Mouse (Mus musculus) c-Kit-positive CD71-positive TER-119-negative erythroid progenitor cells, embryonic 14.5 days (primary cell): Measurements from ENCODE around the gene Gm13199.

Source experiments
- DNase-seq: peaks from one replicate; pipeline ENCODE4 v3.0.0-alpha.2; 2013; ENCODE audit warnings: low read depth

Gene Gm13199

DNA sequence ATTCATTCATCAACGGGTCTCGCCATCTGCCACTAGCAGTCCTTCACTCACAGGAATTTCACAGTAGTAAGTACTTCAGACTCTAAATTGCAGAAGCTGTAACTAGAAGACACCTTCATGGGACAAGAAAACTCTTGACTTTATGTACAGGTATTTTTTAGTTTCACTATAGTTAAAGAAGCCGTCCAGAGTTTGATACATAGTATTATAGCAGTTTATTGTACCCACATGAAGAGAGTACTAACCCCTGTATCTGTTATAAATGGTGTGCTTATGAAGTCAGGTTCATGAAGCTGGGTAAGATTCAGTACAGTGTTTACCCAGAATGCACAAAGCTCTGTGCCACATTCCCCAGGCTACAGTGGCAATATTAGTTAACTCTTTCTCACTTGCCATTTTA lies at the start of gene Gm13199:
Gene Gm13199 (minus strand): TSS at position 101 of the 400 bp plus-strand sequence.
- DNase-seq = no peak

- no peak for DNase-seq
Observed at GRCm38 (mm10) chr2:5911282-5911965, 48.7 kb upstream of the Gm13199 start.

DNA sequence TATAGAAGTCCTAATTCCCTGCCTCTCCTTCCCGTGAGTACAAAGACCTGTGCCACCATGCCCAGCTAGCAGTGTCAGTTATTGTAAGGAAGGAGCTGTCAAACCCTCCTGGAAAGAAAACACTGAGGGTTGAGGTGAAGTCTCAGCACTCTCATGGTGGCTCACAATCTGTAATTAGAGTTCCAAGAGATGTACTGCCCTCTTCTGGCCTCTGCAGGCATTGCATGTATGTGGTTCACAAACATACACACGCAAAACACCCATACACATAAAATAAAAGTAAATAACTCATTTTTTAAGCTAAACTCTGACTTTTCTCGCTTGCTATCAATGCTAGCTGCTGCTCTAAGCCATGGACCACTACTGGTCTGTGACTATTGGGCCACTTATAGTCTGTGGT lies 43.9 kb upstream of the Gm13199 start:
- DNase-seq = peak; percentile 58

GRCm38 (mm10) chr2:5906092-5906491 lies 43.4 kb upstream of the Gm13199 start:
- DNase-seq = no peak

GRCm38 (mm10) chr2:5900145-5900544 lies 37.4 kb upstream of the Gm13199 start:
- DNase-seq = no peak

GRCm38 (mm10) chr2:5894843-5895570 lies 32.3 kb upstream of the Gm13199 start, which contains the start of gene Sec61a2:
Gene Sec61a2 (minus strand): TSS chr2:5895432.
- DNase-seq = peak; percentile 96

DNA sequence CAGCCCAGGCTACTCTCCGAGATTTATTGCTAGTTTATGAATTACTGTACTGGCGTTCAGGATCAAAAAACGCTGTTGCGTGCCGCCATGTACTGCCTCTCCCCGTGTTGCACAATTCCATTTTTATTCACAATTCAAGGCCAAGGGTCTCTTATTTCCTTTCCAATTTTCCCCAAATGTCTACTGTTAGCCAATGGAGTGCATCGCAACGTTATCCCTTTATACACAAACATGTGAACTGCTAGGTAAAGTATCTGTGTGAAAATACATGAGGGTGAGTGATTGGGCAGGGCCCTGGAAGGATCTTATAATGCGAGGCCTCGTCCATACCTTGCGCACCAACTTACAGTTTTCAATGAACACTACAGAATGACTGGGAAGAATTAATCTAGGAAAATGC lies 31.6 kb upstream of the Gm13199 start:
- DNase-seq = no peak

DNA sequence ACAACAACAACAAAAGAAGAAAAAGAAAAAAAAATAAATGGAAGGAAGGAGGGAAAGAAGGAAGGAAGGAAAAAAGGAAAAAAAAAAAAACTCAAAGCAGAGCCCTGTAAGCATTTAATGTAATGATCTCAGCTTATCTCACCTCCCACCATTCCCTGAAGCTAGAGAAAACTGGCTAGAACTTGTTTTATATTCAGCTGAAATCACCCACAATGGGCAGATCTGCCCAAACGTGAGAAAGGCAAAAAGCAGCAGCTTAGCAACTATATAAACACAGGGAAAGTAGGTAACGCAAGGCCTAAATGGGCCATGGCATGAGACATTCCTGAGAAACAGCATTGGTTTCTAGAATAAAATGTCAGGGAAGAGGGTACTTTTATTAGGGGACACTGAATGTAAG lies 26.7 kb upstream of the Gm13199 start:
- DNase-seq = no peak

- DNase-seq = no peak
Observed at GRCm38 (mm10) chr2:5888865-5889264, 26.1 kb upstream of the Gm13199 start.

DNA sequence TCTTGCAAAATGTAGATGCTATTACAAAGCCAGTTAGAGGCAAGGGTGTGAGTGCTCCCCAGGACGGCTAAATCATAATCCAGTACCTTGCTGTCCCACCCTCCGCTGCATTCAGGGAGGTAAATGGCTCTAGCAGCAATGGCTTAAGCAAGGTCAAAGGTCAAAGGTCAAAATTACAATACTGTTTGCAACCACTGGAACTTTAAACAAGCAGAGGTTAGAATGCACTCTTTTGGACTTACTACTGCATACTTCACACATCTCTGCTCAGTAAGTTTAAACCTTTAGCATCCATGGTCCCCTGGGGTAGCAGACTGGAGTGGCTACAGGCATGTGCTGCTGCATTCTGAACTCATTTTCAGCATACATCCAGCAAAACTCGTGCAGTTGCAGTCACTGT lies 14.7 kb upstream of the Gm13199 start:
- DNase-seq = no peak

DNA sequence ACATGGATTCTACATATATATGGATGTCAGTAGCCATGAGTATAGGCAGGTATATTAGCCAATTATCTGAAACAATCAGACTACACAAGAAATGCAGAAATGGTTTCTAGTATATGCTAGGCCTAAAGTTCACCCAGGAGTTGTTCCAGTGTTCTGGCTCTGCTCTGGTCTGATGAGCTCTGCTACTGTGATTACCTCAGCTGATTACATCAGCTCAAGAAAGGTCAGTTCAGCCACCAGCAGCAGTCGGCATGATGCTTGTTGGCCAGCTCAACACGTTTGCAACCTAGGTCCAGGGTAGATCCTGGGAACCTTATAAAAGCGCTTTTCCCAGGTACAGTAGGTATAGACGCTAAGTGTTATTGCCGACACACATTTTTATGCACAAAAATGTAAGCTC lies 7.0 kb upstream of the Gm13199 start:
- no peak for DNase-seq

DNA sequence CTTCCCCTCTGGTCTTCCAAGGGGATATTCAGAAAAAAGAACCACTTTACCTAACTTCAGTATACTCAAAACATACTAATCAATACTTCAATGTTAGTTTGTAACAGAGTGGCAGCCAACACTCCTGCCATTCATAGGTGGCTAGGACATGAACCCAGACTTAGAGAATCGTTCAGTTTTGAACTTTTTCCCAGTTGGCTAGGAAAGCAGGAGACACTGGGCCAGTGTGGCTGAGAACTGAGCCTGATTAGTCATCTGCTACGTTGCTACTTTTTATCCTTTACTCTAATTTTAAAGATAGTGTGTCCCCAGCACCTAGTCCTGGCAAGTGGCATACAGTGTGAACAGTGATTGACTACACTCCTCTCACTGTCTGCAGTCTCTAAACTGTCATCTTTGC lies 4.9 kb upstream of the Gm13199 start:
- no peak for DNase-seq

GRCm38 (mm10) chr2:5851866-5852265 lies 10.9 kb downstream of the Gm13199 start:
- no peak for DNase-seq

DNA sequence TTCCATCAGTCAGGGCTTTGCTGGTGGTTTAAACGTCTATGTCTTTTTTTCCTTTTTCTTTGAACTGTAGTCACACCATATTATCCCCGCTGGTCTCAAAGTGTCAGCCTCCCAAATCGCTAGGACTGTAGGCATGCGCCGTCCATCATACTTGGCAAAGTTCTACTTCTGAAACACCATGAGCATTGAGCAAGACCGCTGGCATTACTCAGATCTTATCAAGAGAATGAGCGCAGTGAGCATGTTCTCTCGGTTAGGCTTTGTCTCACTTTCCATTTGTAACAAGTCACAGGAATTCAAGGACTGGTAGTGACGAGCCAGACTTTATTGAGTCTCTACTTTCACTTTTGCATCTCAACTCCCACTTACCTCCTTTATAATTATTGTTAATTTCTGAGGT lies 11.6 kb downstream of the Gm13199 start:
- no peak for DNase-seq

GRCm38 (mm10) chr2:5845826-5846225 lies 16.9 kb downstream of the Gm13199 start:
- no peak for DNase-seq

DNA sequence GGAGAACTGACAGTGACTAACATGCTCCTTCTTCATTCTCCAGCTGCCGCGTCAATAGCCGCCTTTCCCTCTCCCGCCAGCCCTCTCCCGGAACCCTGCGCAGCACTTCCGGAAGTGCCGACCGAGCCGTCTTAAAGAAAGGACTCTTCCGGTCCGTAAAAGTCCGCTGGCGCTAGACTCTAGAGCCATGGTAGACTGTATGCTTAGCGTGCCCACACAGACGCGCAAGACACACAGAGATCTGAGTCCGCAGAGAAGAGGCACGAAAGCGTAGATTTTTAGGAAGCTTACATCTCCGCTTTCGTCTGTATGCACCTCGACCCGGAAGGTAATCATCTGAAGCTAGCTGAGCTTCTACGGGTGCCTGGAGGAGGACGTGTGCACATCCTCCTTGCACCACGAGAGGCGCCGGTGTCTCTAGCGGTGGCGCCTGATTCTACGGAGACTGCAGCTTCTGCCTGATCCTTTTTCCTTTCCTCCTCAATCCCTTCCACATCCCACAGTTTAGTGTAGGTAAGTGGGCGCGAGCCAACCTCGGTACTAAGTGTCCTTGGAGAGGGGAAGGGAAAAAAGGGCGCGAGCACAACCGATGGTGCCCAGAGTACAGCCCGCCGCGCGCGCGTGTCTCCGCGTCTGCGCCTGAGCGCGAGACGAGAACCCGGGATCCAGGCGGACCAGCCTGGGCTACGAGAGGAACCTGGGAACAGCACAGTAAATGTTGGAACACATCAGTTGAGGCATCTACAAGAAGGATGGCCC lies 17.7 kb downstream of the Gm13199 start, which contains the start of the genes Nudt5 and Cdc123:
Gene Nudt5 (plus strand): TSS at position 147 of the 759 bp plus-strand sequence.
Gene Cdc123 (minus strand): TSS at position 292 of the 759 bp plus-strand sequence.
- peak; percentile 87 for DNase-seq

DNA sequence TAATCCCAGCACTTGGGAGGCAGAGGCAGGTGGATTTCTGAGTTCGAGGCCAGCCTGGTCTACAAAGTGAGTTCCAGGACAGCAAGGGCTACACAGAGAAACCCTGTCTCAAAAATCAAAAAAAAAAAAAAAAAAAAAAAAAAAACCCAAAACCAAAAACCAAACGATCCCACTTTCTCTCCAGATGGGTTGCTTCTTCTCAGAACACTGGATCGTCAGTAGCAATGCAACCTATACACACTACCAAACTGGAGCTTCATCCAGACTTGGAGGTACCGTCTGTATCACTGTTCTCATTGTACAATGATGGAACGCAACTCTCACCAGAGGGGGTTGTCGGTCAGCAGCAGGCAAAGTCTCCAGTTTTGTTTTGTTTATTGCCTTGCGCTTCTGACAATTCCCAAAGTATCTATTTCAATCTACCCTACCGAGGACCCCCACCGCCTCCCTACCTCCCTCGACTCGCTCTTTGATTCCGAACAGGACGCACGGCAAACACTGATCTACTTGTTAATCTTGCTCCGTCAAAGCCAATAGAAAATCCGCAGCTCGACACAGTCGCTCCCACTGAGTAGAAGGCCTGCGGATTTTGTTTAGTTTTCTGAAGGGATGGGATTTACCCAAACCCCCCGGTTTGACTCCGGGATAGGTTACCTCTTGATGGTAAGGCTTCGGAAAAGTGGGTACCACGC lies 18.4 kb downstream of the Gm13199 start:
- no peak for DNase-seq

- DNase-seq = no peak
Observed at GRCm38 (mm10) chr2:5840815-5841214, 21.9 kb downstream of the Gm13199 start.

- no peak for DNase-seq
Observed at GRCm38 (mm10) chr2:5825265-5825913, 37.3 kb downstream of the Gm13199 start.

DNA sequence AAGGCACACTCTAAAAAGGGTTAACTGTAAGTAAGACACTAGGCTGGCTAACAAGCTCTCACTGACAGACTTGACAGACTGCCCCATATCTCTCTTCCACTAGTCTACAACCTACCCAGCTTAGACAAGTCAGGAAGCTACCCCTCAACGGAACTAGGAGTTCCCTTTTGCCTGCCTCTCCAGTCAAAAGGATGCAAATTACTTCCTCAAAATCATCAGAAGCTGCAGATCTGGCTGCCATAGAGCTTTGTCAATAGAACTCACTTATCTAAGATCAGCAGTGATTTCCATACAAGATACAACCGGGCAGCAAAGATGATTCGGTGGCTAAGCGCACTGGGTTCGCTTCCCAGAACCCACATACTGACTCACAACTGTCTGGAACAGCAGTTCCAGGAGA lies 38.0 kb downstream of the Gm13199 start:
- no peak for DNase-seq

GRCm38 (mm10) chr2:5824213-5824612 lies 38.5 kb downstream of the Gm13199 start:
- DNase-seq = no peak

- DNase-seq = no peak
Observed at GRCm38 (mm10) chr2:5822449-5822848, 40.3 kb downstream of the Gm13199 start.
